Mouse (Mus musculus): ENCODE measurements around the gene Cd209a. TPM values are rescaled to one million over a fixed set of nuclear protein-coding genes. Genes with fewer than 3 reads are reported as not detected.

The Cd209a gene
- polyA plus RNA-seq, 1 experiment from 2014 or later: 0.83 TPM

DNA sequence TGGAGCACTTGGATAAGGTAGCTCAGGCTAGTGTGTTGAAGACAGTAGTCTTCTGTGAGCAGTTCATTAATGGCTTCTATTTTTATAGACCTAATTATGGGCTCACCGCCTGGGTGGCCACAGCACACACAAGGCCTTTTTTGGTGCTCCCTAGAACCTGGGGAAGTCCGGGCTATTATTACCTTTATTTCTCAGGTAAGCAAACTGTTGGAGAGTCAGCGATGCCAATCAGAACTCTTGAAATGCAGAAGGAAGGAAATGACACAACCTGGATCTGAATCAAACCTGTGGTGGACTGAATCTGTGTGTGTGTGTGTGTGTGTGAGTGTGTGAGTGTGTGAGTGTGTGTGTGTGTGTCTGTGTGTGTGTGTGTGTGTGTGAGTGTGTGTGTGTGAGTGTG lies 54.7 kb downstream of the Cd209a start, which contains the start of gene Fcer2a:
Gene Fcer2a, minus strand, starts transcription at position 55 of the 400 bp plus-strand sequence.
- Histone ChIP-seq H3K79me2 (ENCODE audit: inconsistent target) (no peaks in the 10 kb centered on the region), H3K4me3 (ENCODE audit: inconsistent target) (no peak within 1 kb of the TSS), H3K36me3 (ENCODE audit: inconsistent target) (no peaks in the 10 kb centered on the region), H3K27ac (no peak within 1 kb of the TSS)
- 38% methylated on average over 3 of the region's 3 CpGs for WGBS (ENCODE audit: missing documents)

Other genes starting within 250 kb of the Cd209a start
- 50.2 to 92.5 TPM (median 73.4 TPM) in 3 replicates for gene Mcoln1, start 248.5 kb downstream of the Cd209a start, polyA plus RNA-seq (2018)
- 10.2 to 19.0 TPM (median 11.7 TPM) in 3 replicates for gene Pnpla6, start 233.6 kb downstream of the Cd209a start, polyA plus RNA-seq (2018)
- gene C330021F23Rik, start 181.0 kb downstream of the Cd209a start, polyA plus RNA-seq (2018): not detected in 3 replicates
- 0.52 to 1.1 TPM in 2 of 3 replicates, not detected in the other for gene Camsap3, start 161.7 kb downstream of the Cd209a start, polyA plus RNA-seq (2018)
- 26.9 to 29.7 TPM (median 28.8 TPM) in 3 replicates for gene Xab2, start 127.7 kb downstream of the Cd209a start, polyA plus RNA-seq (2018)
- gene Pet100, start 127.4 kb downstream of the Cd209a start, polyA plus RNA-seq (2018): 35.9 to 49.5 TPM (median 43.3 TPM) in 3 replicates
- gene Pcp2, start 123.4 kb downstream of the Cd209a start, polyA plus RNA-seq (2018): not detected in 3 replicates
- gene Stxbp2, start 118.0 kb downstream of the Cd209a start, polyA plus RNA-seq (2018): 121 to 243 TPM (median 173 TPM) in 3 replicates
- gene Retn, start 93.2 kb downstream of the Cd209a start, polyA plus RNA-seq (2018): not detected in 3 replicates
- gene Mcemp1, start 83.2 kb downstream of the Cd209a start, polyA plus RNA-seq (2018): 0.22 to 0.92 TPM (median 0.34 TPM) in 3 replicates
- gene Fcor, start 76.6 kb downstream of the Cd209a start, polyA plus RNA-seq (2018): 1.5 to 1.9 TPM in 2 of 3 replicates, not detected in the other
- gene Trappc5, start 72.7 kb downstream of the Cd209a start, polyA plus RNA-seq (2018): 7.0 to 10.2 TPM (median 7.1 TPM) in 3 replicates
- not detected in 3 replicates for gene Fcer2a, start 54.8 kb downstream of the Cd209a start, polyA plus RNA-seq (2018)
- gene Clec4g, start 28.3 kb downstream of the Cd209a start, polyA plus RNA-seq (2018): not detected in 3 replicates
- not detected in 3 replicates for gene Cd209e, start 105.3 kb upstream of the Cd209a start, polyA plus RNA-seq (2018)
- gene Cd209d, start 129.6 kb upstream of the Cd209a start, polyA plus RNA-seq (2018): not detected in 3 replicates
- not detected in 3 replicates for gene Cd209b, start 177.9 kb upstream of the Cd209a start, polyA plus RNA-seq (2018)
- not detected in 3 replicates for gene Cd209c, start 205.8 kb upstream of the Cd209a start, polyA plus RNA-seq (2018)

Measured in macrophage (primary cell).